Mouse (Mus musculus) ES-E14 (cell line): Measurements from ENCODE around the gene Arsb.

Source experiments
- MAFK ChIP-seq: IDR thresholded peaks from 2 replicates; pipeline ENCODE4 v1.6.1; 2014; ENCODE audit warnings: mild to moderate bottlenecking, low read depth, low read length, inconsistent platforms; ENCODE audit not compliant: insufficient read depth
- ZNF384 ChIP-seq: IDR thresholded peaks from 2 replicates; pipeline ENCODE4 v1.6.1; 2012; ENCODE audit warnings: low read depth, low read length, inconsistent platforms

- TF ChIP-seq MAFK (no peak), ZNF384 (no peak)
Measured at GRCm38 (mm10) chr13:93987611-93988010, 216.2 kb downstream of the Arsb start.
